Mouse (Mus musculus) thymus, postnatal 36 days (tissue): ENCODE measurements around the gene Tal1.

ENCODE experiments used
- DNase-seq, 2 experiments: peaks; one replicate each; pipeline ENCODE4 v3.0.0; 2022; ENCODE audit warnings: mixed read lengths in 2 of 2

The Tal1 gene

GRCm38 (mm10) chr4:115056371-115056920 lies at the start of gene Tal1:
Gene Tal1 (plus strand): TSS chr4:115056426.
- DNase-seq, result no peak

GRCm38 (mm10) chr4:115014276-115014675 lies 42.0 kb upstream of the Tal1 start:
- DNase-seq, result no peak

GRCm38 (mm10) chr4:115019997-115020396 lies 36.2 kb upstream of the Tal1 start:
- DNase-seq, result no peak

- no peak for DNase-seq
These were observed 21.2 kb upstream of the Tal1 start for GRCm38 (mm10) chr4:115035043-115035442.

- DNase-seq, result peak; percentile 20 to 23
These were observed 18.0 kb upstream of the Tal1 start for GRCm38 (mm10) chr4:115038242-115038641.

- no peak for DNase-seq
These were observed 10.6 kb upstream of the Tal1 start for GRCm38 (mm10) chr4:115045621-115046020.

- DNase-seq, result peak; percentile 52 to 62
These were observed 8.5 kb upstream of the Tal1 start for GRCm38 (mm10) chr4:115047750-115048149.

GRCm38 (mm10) chr4:115048190-115048589 lies 8.0 kb upstream of the Tal1 start:
- no peak for DNase-seq

- no peak for DNase-seq
These were observed 5.0 kb upstream of the Tal1 start for GRCm38 (mm10) chr4:115051245-115051644.

GRCm38 (mm10) chr4:115052343-115053005 lies 3.8 kb upstream of the Tal1 start:
- DNase-seq, result no peak

GRCm38 (mm10) chr4:115055044-115055443 lies 1.2 kb upstream of the Tal1 start:
- no peak for DNase-seq

- no peak for DNase-seq
These were observed 535 bp upstream of the Tal1 start for GRCm38 (mm10) chr4:115055691-115056090.

- DNase-seq, result peak in 1 of 2 experiments; percentile 12
These were observed 871 bp downstream of the Tal1 start for GRCm38 (mm10) chr4:115056921-115057673.

- no peak for DNase-seq
These were observed 1.6 kb downstream of the Tal1 start for GRCm38 (mm10) chr4:115057674-115058316.

GRCm38 (mm10) chr4:115058317-115058761 lies 2.1 kb downstream of the Tal1 start:
- DNase-seq, result no peak

GRCm38 (mm10) chr4:115058871-115059590 lies 2.8 kb downstream of the Tal1 start:
- DNase-seq, result no peak

GRCm38 (mm10) chr4:115059871-115060270 lies 3.6 kb downstream of the Tal1 start:
- DNase-seq, result no peak

GRCm38 (mm10) chr4:115060753-115061152 lies 4.5 kb downstream of the Tal1 start:
- DNase-seq, result no peak

- no peak for DNase-seq
These were observed 6.3 kb downstream of the Tal1 start for GRCm38 (mm10) chr4:115062540-115062874.

GRCm38 (mm10) chr4:115062875-115063517 lies 6.8 kb downstream of the Tal1 start:
- peak; percentile 17 to 35 for DNase-seq

GRCm38 (mm10) chr4:115063518-115064239 lies 7.5 kb downstream of the Tal1 start:
- no peak for DNase-seq

GRCm38 (mm10) chr4:115071668-115072067 lies 15.4 kb downstream of the Tal1 start:
- DNase-seq, result no peak
